Mouse (Mus musculus) CD4-positive, CD25-positive, alpha-beta regulatory T cell (primary cell): Measurements from ENCODE around the gene Gm45844. TPM values are rescaled to one million over a fixed set of nuclear protein-coding genes. Genes with fewer than 3 reads are reported as not detected.

Experiments
- polyA plus RNA-seq: library from polyadenylated mRNA; unstranded; fragments of 100-300 nt; shearing (Covaris generic); gene quantifications from one replicate; pipeline ENCODE4 v1.2.1, GENCODE M21; 2017

Gm45844 gene
- polyA plus RNA-seq, result 1.3 TPM

GRCm38 (mm10) chr7:7277966-7278567, at the start of gene Gm45844:
Gene Gm45844, minus strand, starts transcription at chr7:7278289.

GRCm38 (mm10) chr7:7247228-7247627, 30.9 kb downstream of the Gm45844 start, which contains the start of gene Vmn2r29:
Gene Vmn2r29, minus strand, starts transcription at chr7:7247328.

GRCm38 (mm10) chr7:7209313-7210151, 68.6 kb downstream of the Gm45844 start, which contains the start of gene Zfp772:
Gene Zfp772, minus strand, starts transcription at chr7:7209998.

GRCm38 (mm10) chr7:7171227-7172147, 106.6 kb downstream of the Gm45844 start, which contains the start of gene Zfp418:
Gene Zfp418, plus strand, starts transcription at chr7:7171330.

Other genes starting within 250 kb of the Gm45844 start
- gene Zfp954, start 156.8 kb downstream of the Gm45844 start, polyA plus RNA-seq, result 26.5 TPM
- 9.0 TPM for gene Zfp773, start 141.5 kb downstream of the Gm45844 start, polyA plus RNA-seq
- 3.4 TPM for gene Zfp418, start 107.0 kb downstream of the Gm45844 start, polyA plus RNA-seq
- 4.3 TPM for gene Zfp772, start 68.3 kb downstream of the Gm45844 start, polyA plus RNA-seq
- 1.2 TPM for gene Vmn2r29, start 31.0 kb downstream of the Gm45844 start, polyA plus RNA-seq
- gene Clcn4, start 22.6 kb upstream of the Gm45844 start, polyA plus RNA-seq, result 66.6 TPM
- gene Vmn2r30, start 59.3 kb upstream of the Gm45844 start, polyA plus RNA-seq, result not detected
- gene Gm45783, start 96.3 kb upstream of the Gm45844 start, polyA plus RNA-seq, result not detected
- 0.11 TPM for gene Vmn2r31, start 121.4 kb upstream of the Gm45844 start, polyA plus RNA-seq
- gene Vmn2r32, start 201.7 kb upstream of the Gm45844 start, polyA plus RNA-seq, result not detected